Mouse (Mus musculus): ENCODE measurements at regions not wholly inside any gene's neighbourhood (a gene's known extent, or its start where the extent isn't known, plus 50 kb on each side); places are given as distances from the start of the nearest gene placed in this dataset.

DNA sequence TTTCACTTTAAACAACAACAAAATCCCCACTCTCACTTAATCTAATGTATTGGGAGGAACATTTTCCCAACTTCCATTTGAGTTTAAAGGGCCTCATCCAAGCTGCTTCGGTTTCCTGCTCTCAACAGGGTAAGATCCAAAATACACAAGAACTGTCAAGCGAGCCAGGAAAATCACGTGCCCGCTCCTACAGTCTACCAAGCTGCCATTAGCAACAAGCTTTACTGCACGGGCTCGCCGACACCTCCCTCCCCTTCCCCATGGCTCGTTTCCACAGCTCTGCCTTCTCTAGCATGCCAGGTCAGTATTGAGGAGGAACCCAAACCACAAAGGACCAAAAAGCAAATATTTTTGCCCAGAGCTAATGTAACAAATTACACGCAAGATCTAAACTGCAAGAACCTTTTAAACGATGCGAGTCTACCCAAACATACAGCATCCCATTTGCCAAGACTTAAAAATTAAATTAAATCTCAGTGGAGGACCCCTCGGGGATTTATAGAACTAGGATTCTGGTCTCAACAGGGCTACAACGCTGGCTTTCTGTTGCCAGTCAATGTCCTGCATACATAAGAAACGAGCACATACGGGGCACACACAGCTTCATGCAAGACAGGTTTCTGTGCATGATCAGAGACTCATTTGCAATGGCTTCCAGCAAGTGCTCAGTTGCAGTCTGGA is 435.4 kb upstream of the Jarid2 start:
- no peak for DNase-seq (ENCODE audit: low spot score)

DNA sequence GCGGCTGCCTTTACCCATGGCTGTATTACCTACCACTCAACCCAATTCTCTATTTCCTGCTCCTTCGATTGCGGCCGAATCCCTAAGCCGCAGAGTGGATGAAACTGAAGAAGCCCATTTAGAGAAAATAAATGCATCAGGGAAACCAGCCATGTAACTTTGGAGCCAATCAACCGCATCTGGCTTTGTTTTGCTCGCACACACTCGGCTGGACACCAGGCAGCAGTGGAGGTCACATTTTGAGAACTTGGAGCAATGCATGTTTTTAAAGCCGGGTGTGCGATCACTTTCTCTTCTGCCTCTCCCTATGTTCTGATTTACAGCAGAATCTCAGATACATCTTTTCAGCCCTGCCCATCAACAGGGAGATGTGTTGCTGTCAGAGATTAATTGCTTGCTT is 433.7 kb upstream of the Jarid2 start:
- no peak for DNase-seq (ENCODE audit: low spot score)

DNA sequence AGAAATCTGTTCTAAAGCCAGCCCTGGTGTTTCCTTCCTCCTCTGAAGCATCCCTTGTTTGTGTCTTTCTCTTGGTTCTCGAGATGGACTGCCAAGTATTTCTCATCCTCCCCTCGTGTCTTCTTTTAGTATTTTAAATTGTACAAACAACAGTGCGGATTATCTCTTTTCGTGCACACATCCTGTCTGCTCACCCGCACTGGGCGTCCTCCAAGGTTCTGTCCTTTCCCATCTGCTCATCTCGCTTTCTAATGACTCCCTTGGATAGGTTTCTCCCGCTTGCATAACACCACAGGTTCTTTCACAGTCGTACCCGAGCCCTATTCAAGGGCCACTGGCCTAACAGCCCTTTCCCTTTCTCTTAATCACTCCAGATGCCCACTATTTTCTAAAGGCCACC is 428.7 kb upstream of the Jarid2 start:
- no peak for DNase-seq (ENCODE audit: low spot score)

DNA sequence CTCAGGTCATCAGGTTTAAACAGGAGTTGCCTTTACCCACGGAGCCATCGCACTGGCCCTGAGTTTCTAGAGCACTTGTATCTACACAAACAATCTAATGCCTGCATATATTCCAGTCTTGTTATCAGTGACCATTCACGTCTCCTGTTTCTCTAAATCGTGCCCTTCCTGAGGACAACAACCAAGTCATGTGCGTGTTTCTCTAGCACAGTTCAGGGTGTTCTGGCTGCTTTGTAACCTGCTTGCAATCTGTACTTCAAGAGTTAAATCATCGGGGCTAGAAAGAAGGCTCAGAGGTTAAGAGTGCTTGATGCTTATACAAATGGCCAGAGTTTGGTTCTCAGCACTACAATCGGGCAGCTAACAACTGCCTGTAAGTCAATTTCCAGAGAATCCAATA is 428.1 kb upstream of the Jarid2 start:
- no peak for DNase-seq (ENCODE audit: low spot score)

DNA sequence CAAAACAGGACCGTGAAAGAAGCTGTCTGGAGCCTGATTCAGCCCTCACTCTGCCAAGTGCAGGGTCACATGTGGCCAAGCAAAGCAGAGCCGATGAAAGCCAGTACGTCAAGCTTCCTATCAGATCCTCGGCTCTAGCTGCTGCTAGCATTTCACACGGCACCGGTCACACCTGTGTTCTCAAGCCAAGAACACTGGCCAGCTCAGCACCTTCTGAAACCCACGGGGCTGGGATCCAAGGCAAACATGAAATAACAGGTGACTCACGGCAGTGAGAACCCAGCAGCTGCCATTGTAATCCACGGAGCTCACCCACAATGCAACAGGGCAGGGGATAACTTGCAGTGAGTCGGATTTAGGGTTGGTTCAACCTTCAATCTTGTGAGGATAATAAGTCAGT is 427.3 kb upstream of the Jarid2 start:
- DNase-seq (ENCODE audit: low spot score), result no peak

DNA sequence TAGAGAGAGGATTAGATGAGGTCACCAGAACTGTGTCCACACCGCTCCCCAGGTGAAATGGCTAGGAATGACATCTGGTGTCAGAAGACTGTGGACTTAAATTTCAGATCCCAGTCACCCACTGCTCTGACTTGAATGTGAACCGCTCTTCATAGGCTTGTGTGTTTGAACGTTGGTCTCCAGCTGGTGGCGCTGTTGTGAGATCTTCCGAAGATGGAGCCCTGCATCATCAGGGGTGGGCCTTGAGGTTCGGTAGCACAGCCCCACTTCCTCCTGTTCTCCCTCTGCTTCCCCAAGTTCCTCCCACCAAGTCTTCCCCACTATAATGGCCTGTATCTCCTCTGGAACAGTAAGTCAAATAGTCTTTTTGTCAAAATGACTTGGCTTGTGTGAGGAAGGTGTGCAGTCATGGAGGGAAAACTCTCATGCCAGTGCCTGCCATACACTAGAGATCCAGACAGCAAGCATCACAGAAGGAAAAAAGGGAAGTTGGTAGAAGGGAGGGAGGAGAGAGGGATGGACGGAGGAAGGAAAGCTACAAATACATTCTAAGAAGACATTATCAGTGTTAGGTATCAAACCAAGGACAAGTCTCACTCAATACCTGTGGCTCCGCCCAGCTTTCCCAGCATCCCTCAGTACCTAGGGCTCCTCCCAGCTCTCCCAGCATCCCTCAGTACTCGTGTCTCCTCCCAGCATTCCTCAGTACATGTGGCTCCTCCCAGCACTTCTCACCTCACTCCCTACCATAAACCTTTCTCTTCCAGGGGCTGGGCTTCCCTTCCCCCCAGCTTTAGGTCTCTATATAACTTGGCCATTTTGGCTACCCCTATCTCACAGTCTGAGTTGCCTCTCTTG is 423.9 kb upstream of the Jarid2 start:
- DNase-seq (ENCODE audit: low spot score), result peak; percentile 53

DNA sequence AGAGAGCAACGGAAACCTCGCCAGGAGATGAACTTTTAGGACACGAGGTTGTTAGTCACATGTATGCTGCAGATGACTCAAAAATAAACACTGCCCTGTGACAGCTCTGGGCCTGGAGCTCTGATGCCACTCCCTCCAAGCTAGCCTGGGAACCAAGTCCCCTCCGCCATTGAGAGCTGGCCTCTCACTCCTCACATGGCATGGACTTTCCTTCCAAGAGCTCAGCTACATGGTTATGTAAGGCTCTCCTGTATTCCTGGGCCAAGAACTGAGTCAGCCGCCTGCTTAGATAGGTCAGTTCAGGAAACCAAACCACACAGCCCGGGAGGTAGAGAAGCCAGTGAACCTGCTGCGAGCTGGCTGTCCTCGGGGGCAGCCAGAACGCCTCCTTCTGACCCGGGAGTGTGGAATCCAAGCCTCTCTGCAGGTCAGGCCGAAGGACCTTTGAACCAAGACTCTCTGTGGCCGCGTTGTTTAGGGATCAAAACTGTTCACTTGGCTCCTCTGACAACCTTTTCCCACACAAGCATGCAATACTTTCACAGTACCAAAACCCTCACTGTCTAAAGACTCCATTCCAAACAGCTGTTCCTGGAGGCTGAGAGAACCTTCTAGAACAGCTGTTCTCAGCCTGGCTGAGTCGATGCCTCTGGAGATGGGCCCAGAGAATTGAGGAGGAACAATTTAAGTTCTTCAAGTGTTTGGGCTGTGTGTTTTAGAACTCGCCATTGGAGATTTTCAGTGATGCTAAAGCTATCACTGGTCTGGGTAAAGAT is 422.8 kb upstream of the Jarid2 start:
- DNase-seq (ENCODE audit: low spot score), result no peak

DNA sequence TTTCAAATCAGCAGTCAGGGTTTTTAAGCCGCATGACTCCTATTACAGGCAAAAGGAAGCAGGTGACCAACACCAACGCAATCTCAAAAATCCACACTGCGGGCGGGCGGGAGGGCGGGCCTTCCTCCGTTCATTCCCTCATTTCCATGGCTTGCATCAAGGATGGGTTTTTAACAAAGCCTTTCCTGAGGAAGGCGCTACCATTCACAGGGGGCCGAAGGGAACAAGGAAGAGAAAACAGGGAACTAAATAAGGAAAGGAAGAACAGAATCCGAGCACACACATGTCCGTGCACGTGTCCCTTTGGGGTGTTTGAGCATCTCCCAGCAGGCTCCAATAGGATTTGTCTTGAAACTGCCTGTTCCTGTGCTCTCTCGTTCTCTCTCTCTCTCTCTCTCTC is 421.0 kb upstream of the Jarid2 start:
- no peak for DNase-seq (ENCODE audit: low spot score)

DNA sequence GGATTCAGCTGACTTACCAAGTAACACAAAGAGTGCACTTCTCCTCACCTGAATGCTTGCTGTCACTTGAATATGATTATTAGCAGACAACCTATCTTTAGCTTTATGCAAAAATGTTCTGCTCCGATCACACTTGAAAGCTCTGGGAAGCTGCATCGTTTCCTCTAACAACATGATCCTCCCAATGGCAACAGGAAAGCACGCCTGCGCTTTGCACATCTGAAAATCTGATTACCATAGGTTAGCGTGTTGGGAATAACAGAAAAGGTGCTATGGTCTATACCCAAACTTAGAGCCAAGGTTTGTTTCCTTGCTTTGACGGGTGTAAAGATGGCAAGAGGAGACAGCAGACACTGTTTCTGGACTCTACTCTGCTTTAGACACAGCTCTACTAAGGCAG is 417.0 kb upstream of the Jarid2 start:
- no peak for DNase-seq (ENCODE audit: low spot score)

DNA sequence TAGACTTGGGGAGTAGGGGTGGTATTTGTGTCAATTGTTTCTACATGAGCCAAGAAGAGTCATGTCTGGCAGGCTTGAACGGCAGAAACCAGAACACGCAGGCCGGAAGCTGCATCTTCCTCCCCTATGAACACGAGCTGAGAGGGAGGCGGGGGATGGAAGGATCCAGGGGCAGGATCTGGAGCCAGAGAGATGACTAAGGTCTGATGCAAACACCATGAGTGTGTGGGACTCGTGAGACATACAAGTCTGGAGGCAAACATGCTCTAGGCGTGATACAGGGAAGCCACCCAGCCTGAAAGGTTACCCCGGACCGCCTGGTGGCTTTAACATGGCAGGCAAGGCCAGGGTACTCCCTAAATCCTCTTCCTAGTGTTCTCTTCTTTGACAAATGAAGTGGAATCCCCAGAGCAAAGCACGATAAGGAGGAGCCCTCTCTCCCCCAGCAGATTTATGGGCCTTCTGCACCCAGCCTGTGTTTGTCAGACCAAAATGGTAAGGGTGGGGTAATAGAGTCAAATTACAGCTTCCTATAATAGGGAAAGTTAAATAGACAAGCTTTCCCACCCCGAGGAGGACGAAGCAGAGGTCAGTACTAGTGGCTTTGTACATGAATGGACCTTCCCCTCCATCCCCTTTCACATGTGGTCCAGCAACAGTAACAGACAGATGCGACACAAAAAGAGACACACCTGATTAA is 412.4 kb upstream of the Jarid2 start:
- DNase-seq (ENCODE audit: low spot score), result no peak

DNA sequence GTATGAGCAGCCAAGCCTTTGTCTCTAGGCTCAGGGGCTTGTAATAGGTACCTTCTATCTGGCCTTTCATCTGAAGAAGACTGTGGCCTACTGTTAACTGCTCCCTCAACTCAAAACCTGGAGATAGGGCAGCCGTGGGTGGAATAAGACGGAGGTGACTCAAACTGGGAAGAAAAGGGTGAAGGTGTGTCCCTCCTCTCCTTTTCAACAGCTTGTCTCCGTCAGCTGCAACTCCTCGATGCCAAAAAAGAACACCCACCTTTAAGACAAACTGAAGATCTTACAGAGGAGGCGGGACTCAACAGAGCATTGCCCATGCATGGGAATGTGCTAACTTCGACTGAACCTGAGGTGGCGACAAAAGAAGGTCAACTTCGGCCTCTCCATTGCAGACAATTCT is 411.7 kb upstream of the Jarid2 start:
- DNase-seq (ENCODE audit: low spot score), result no peak

DNA sequence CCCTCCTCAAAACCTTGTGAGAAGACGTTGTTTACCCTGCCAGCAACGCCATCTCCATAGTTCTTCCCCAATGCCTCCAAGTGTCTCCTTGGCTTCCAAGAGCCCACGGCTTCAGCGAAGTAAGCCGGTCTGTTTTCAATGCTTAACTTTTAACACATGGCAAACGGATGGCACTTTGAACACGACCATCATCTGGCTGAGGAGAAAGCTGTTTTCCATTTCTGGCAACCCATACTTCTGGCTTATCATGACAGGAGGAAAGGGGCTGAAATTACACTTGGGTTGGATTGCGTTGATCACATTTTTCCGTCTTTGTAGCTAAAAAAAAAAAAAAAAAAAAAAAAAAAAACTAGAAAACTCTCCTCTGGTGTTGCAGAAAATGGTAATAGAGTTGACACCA is 410.2 kb upstream of the Jarid2 start:
- no peak for DNase-seq (ENCODE audit: low spot score)

DNA sequence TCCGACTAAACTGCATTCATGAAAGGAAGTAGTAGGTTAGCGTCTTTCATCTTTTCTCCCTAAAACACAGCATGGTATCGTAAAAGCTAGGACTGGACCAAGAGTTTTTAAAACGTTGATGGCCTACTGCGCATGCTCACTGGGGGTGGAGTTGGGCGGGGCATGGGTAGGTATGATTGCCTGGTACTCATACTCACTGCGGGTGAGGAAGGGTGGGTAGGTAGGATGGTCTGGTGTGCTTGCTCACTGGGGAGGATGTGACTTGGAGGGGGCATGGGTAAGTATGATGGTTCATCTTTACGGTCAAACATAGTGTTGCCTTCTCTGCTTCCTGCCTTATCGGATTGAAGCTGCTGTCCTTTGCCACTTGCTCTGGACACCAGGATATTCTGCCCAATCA is 409.8 kb upstream of the Jarid2 start:
- no peak for DNase-seq (ENCODE audit: low spot score)

DNA sequence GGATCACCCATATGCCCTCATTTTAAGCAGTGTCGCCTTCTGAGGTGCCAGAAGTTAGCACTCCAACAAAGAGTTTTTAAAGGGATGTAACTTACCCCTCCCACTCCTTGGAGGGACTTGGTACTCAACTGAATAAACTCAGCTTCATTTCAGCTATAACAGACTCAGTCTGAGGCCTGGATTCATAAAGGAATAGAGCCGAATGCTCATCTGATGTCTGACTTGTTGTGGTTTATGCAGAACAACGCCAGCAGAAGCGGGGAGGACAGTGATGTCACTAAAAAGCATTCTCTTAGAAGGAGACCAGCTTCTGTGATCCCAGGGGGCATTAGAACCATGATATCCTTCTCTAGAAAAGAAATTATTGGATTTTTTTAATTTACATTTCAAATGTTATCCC is 409.0 kb upstream of the Jarid2 start:
- DNase-seq (ENCODE audit: low spot score), result no peak

DNA sequence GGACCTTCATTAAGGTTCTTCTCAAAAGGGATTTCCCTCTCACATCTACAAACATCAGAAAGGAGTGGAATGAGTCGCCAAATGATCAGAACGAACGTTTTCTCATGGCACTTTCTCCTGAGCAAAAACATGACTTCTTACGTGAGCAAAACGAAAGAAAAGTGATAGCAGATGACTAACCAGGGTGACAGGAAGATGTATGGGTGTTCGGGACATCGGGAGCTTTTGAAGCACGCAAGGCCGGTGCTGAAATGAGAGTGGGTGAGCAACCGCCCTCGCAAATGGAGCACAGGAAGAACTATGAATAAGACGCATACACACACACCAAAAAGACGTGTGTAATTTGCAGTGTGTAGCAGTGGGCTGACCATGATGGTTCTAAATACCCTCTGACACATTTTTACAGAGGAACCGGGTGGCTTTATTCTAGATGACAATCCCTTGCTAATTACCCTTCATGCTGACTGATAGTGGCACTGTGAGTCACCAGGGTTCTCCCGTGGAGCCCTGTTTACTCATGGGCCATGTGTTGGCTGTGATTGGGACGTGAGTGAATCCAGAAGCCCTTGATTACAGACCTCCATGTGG is 408.2 kb upstream of the Jarid2 start:
- DNase-seq (ENCODE audit: low spot score), result no peak

DNA sequence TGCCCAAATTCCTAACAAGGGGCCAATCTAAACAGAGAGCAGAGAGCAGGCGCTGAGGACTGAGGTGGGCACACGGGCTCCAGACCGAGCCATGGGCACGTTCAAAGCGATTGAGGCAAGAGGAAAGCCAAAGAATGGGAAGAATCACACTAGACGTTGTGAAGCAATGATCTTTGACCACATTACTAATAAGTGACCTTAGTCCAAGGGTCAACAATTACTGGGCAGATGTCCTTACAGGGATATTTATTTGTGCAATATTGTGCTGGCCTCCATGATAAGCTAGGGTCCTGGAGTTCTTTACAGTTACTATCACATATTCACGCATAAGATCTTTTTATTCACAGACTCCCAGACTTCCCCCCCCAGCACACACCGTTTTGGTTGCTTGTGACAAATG is 400.9 kb upstream of the Jarid2 start:
- no peak for DNase-seq (ENCODE audit: low spot score)

DNA sequence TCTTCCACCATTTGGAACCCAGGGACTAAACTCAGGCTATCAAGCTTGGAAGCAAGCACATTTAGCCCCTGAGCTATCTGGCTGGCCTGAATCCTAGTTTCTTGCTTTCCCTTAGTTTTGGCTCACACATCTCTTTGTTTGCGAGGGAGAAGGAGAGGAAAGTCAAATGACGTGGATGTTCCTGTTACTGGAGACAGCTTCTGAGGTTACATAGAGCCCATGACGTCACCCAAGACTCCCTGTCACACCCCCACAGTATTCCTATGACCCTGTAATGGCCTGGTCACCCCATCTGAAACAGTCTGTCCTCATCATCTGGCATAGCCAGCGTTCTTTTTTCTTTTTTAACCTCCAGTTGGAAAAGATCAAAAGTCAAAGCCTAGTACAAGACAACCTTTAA is 400.1 kb upstream of the Jarid2 start:
- DNase-seq (ENCODE audit: low spot score), result no peak

DNA sequence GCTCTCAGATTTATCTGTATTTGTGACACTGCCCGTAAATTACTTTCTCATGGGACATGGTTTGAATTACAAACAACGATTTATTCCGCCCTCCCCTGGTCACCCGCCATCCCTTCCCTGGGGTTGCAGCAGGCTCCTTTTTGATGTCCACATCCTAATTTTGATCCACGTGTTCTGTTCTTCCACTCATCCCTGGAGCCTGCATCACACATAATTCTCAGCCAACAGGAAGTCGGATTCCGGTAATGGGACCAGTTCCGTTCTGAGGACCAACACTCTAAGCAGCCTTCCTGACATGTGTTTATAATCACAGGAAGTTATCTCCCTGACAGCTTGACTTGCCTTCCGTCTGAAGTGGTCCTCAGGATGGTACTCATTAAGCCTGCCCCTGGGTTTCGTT is 399.6 kb upstream of the Jarid2 start:
- no peak for DNase-seq (ENCODE audit: low spot score)

DNA sequence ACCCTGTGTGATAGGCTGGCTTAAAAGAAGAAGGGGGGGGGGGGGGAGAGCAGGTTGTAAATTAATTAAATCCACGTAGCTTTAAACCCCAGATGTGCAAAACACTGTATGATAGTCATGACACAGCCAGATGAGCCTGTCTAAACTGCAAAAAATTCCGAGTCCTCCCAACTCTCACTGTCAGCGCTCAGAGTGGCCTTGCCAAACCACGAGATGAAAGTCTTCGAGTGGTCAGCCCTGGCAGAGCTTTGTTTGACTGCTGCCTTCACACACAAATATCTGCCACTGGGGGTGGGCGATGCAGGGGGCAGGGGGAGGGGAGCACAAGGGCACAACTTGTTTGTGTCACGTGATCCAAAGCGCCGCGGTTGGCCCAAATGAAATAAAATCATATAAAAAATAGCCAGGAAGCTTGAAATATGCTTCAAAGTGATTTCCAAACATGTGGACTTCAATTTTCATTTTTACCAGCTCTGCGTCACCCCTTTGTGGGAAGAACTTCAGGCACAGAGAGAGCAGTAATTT is 396.5 kb upstream of the Jarid2 start:
- no peak for DNase-seq (ENCODE audit: low spot score)

DNA sequence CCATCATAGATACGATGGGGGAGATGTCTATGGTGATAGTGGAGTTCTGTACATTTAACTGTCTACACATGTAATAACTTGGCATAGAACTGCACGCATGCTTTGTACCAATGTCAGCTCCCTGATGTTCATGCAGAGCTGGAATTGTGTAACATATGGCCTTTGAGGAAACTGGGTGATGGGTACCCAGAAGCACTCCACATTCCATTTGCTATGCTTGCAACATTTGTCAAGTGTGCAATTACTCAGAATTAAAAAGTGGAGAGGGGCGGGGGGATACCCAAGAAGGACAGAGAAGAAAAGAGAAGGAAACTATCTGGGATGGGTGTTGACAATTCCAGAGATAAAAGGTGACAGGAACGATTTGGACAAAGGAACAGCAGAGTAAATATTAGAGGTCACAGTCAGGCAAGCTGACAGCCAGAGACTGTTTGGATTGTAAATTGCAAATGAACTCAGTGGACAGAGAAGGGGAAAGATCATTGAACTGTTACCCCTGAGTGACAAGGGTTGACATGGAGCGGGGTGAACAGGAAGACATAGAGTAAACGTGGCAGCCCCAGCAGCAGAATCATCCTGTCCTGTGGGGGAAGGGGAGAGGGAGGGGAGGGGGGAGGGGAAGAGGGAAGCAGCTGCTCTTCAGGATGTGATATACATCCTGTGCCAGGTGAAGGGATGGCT is 390.1 kb upstream of the Jarid2 start:
- no peak for DNase-seq (ENCODE audit: low spot score)

DNA sequence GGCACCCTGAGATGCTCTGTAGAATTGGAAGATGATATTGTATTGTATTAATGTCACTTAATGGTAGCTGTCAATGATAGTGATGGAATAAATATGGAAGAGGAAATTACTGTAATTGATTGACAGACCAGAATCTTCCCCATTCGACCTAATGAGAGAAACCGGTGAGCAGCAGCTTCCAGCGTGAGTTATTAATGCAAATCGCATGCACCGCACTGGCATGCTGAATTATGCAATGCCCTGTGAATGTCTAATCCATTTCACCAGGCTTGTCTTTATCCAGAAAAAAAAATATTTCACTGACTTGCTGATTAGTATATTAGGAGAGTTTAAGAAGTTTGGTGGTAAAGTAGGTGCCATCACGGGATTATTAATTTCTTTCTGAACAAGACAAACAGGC is 384.2 kb upstream of the Jarid2 start:
- no peak for DNase-seq (ENCODE audit: low spot score)

Data from testis, postnatal 10 days (tissue).